Mouse (Mus musculus): ENCODE data around the gene Il1f10. TPM values are rescaled to one million over a fixed set of nuclear protein-coding genes. Genes with fewer than 3 reads are reported as not detected.

The Il1f10 gene
- not detected in 2 replicates for polyA plus RNA-seq (2014; fragmentation: Nextera tagmentation; extraction: Ambion mirVana)

- WGBS: 76% methylated on average over 5 of the region's 5 CpGs
- no peaks in the 10 kb centered on the region for H3K36me3 ChIP-seq (ENCODE audit: control insufficient read depth, insufficient read depth, low read length)
- no peak for ATAC-seq (ENCODE audit: insufficient number of reproducible peaks, insufficient read depth, low FRiP score, low read depth)
Observed at GRCm38 (mm10) chr2:24290896-24291295, at the start of gene Il1f10. Gene Il1f10, plus strand, starts transcription at chr2:24291196.

DNA sequence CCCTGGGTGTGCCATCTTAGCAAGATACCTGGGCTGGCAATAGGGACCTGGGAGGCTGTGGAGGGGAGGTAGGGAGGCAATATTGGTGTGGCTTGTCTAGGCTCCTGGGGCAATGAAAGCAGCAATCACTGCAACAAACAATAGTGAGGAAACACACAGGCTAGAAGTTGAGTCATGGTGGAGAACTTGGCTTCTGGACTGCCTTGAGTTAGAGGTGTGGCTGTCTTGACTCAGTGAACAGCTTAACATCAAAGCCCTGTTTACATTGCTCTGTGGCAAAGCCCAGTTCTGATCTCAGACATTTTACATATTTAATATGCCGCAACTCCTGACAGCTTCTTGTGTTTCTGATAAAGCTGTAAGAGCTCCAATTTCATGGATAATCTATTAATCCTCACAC, 23.5 kb upstream of the Il1f10 start:
- H3K9me3 ChIP-seq (ENCODE audit: control insufficient read depth, low read depth, low read length): no peaks in the 10 kb centered on the region
- no peak overlapping the region for H3K27ac ChIP-seq (ENCODE audit: low read length)
- H3K27me3 ChIP-seq (ENCODE audit: control insufficient read depth, insufficient read depth, low read length): no peaks in the 10 kb centered on the region
- no peaks in the 10 kb centered on the region for H3K4me1 ChIP-seq (ENCODE audit: control insufficient read depth, insufficient read depth, low read length)
- no peak overlapping the region for H3K9ac ChIP-seq (replicated peaks; ENCODE audit: low read depth, low read length)
- H3K36me3 ChIP-seq (ENCODE audit: control insufficient read depth, insufficient read depth, low read length): no peaks in the 10 kb centered on the region
- H3K4me2 ChIP-seq (replicated peaks; ENCODE audit: low read depth, low read length): no peak overlapping the region
- WGBS: 83% methylated on average over 1 of the region's 1 CpGs
- ATAC-seq (ENCODE audit: insufficient number of reproducible peaks, insufficient read depth, low FRiP score, low read depth): no peak
- no peak overlapping the region for H3K4me3 ChIP-seq (ENCODE audit: low read depth, low read length)

More at GRCm38 (mm10) chr2:24290896-24291295, at the start of gene Il1f10:
- H3K4me3 ChIP-seq (ENCODE audit: low read depth, low read length): no peak within 1 kb of the TSS
- no peak within 1 kb of the TSS for H3K27ac ChIP-seq (ENCODE audit: low read length)
- no peak within 1 kb of the TSS for H3K4me2 ChIP-seq (replicated peaks; ENCODE audit: low read depth, low read length)
- no peaks in the 10 kb centered on the region for H3K27me3 ChIP-seq (ENCODE audit: control insufficient read depth, insufficient read depth, low read length)
- no peak within 1 kb of the TSS for H3K9ac ChIP-seq (replicated peaks; ENCODE audit: low read depth, low read length)
- H3K9me3 ChIP-seq (ENCODE audit: control insufficient read depth, low read depth, low read length): no peaks in the 10 kb centered on the region
- H3K4me1 ChIP-seq (ENCODE audit: control insufficient read depth, insufficient read depth, low read length): no peaks in the 10 kb centered on the region

- Histone ChIP-seq H3K4me3 (ENCODE audit: low read depth, low read length) (no peak overlapping the region), H3K27me3 (ENCODE audit: control insufficient read depth, insufficient read depth, low read length) (no peaks in the 10 kb centered on the region), H3K27ac (ENCODE audit: low read length) (no peak overlapping the region), H3K36me3 (ENCODE audit: control insufficient read depth, insufficient read depth, low read length) (no peaks in the 10 kb centered on the region), H3K4me1 (ENCODE audit: control insufficient read depth, insufficient read depth, low read length) (no peaks in the 10 kb centered on the region), H3K9ac (replicated peaks; ENCODE audit: low read depth, low read length) (no peak overlapping the region), H3K9me3 (ENCODE audit: control insufficient read depth, low read depth, low read length) (no peaks in the 10 kb centered on the region), H3K4me2 (replicated peaks; ENCODE audit: low read depth, low read length) (no peak overlapping the region)
- WGBS: 79% methylated on average over 2 of the region's 2 CpGs
- ATAC-seq (ENCODE audit: insufficient number of reproducible peaks, insufficient read depth, low FRiP score, low read depth): no peak
Observed at GRCm38 (mm10) chr2:24273619-24274018, 17.4 kb upstream of the Il1f10 start.

GRCm38 (mm10) chr2:24275146-24275545, 15.8 kb upstream of the Il1f10 start:
- Histone ChIP-seq H3K4me2 (replicated peaks; ENCODE audit: low read depth, low read length) (no peak overlapping the region), H3K27ac (ENCODE audit: low read length) (no peak overlapping the region), H3K9ac (replicated peaks; ENCODE audit: low read depth, low read length) (no peak overlapping the region), H3K27me3 (ENCODE audit: control insufficient read depth, insufficient read depth, low read length) (no peaks in the 10 kb centered on the region), H3K9me3 (ENCODE audit: control insufficient read depth, low read depth, low read length) (no peaks in the 10 kb centered on the region), H3K4me1 (ENCODE audit: control insufficient read depth, insufficient read depth, low read length) (no peaks in the 10 kb centered on the region), H3K36me3 (ENCODE audit: control insufficient read depth, insufficient read depth, low read length) (no peaks in the 10 kb centered on the region), H3K4me3 (ENCODE audit: low read depth, low read length) (no peak overlapping the region)
- ATAC-seq (ENCODE audit: insufficient number of reproducible peaks, insufficient read depth, low FRiP score, low read depth): no peak
- WGBS: 41% methylated on average over 1 of the region's 1 CpGs

DNA sequence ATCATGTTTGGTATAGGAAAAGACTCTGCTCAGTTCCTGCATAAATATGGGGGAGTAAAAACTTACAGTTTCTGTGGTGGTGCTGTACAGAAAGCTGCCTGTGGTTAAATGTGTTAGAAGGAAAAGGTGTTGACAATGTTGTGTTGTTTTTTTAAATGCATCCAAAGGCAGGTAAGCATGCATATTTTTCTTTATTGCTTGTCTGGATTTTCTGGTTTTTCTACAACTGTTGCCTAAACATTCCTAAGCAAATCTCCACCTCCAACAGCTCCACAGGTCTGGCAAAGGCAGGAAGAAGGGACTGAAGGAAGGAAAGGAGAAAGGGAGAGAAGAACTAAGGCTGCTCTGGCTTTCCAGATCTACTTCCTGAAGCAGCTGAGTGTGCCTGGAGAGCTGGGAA, 14.3 kb upstream of the Il1f10 start, which contains the start of gene Il1f5:
Il1f5 (plus strand) TSS at position 301 of the 400 bp plus-strand sequence.
- no peak for ATAC-seq (ENCODE audit: insufficient number of reproducible peaks, insufficient read depth, low FRiP score, low read depth)
- no peak within 1 kb of the TSS for H3K9ac ChIP-seq (replicated peaks; ENCODE audit: low read depth, low read length)
- H3K9me3 ChIP-seq (ENCODE audit: control insufficient read depth, low read depth, low read length): no peaks in the 10 kb centered on the region
- no peaks in the 10 kb centered on the region for H3K4me1 ChIP-seq (ENCODE audit: control insufficient read depth, insufficient read depth, low read length)
- H3K36me3 ChIP-seq (ENCODE audit: control insufficient read depth, insufficient read depth, low read length): no peaks in the 10 kb centered on the region
- H3K4me2 ChIP-seq (replicated peaks; ENCODE audit: low read depth, low read length): no peak within 1 kb of the TSS
- no peaks in the 10 kb centered on the region for H3K27me3 ChIP-seq (ENCODE audit: control insufficient read depth, insufficient read depth, low read length)
- H3K4me3 ChIP-seq (ENCODE audit: low read depth, low read length): no peak within 1 kb of the TSS
- no peak within 1 kb of the TSS for H3K27ac ChIP-seq (ENCODE audit: low read length)

GRCm38 (mm10) chr2:24294616-24295015, 3.6 kb downstream of the Il1f10 start:
- no peak for ATAC-seq (ENCODE audit: insufficient number of reproducible peaks, insufficient read depth, low FRiP score, low read depth)
- Histone ChIP-seq H3K4me3 (ENCODE audit: low read depth, low read length) (no peak overlapping the region), H3K27ac (ENCODE audit: low read length) (no peak overlapping the region), H3K27me3 (ENCODE audit: control insufficient read depth, insufficient read depth, low read length) (no peaks in the 10 kb centered on the region), H3K36me3 (ENCODE audit: control insufficient read depth, insufficient read depth, low read length) (no peaks in the 10 kb centered on the region), H3K9me3 (ENCODE audit: control insufficient read depth, low read depth, low read length) (no peaks in the 10 kb centered on the region), H3K4me1 (ENCODE audit: control insufficient read depth, insufficient read depth, low read length) (no peaks in the 10 kb centered on the region), H3K9ac (replicated peaks; ENCODE audit: low read depth, low read length) (no peak overlapping the region), H3K4me2 (replicated peaks; ENCODE audit: low read depth, low read length) (no peak overlapping the region)
- 47% methylated on average over 1 of the region's 1 CpGs for WGBS

GRCm38 (mm10) chr2:24296837-24297236, 5.8 kb downstream of the Il1f10 start:
- H3K4me1 ChIP-seq (ENCODE audit: control insufficient read depth, insufficient read depth, low read length): no peaks in the 10 kb centered on the region
- H3K27me3 ChIP-seq (ENCODE audit: control insufficient read depth, insufficient read depth, low read length): no peaks in the 10 kb centered on the region
- H3K36me3 ChIP-seq (ENCODE audit: control insufficient read depth, insufficient read depth, low read length): no peaks in the 10 kb centered on the region
- 6% methylated on average over 3 of the region's 3 CpGs for WGBS
- no peak overlapping the region for H3K4me3 ChIP-seq (ENCODE audit: low read depth, low read length)
- no peak overlapping the region for H3K4me2 ChIP-seq (replicated peaks; ENCODE audit: low read depth, low read length)
- H3K9ac ChIP-seq (replicated peaks; ENCODE audit: low read depth, low read length): no peak overlapping the region
- no peak overlapping the region for H3K27ac ChIP-seq (ENCODE audit: low read length)
- H3K9me3 ChIP-seq (ENCODE audit: control insufficient read depth, low read depth, low read length): no peaks in the 10 kb centered on the region
- ATAC-seq (ENCODE audit: insufficient number of reproducible peaks, insufficient read depth, low FRiP score, low read depth): no peak

- ATAC-seq (ENCODE audit: insufficient number of reproducible peaks, insufficient read depth, low FRiP score, low read depth): no peak
- 67% methylated on average over 6 of the region's 6 CpGs for WGBS
Observed at GRCm38 (mm10) chr2:24311302-24312001, 20.5 kb downstream of the Il1f10 start.

DNA sequence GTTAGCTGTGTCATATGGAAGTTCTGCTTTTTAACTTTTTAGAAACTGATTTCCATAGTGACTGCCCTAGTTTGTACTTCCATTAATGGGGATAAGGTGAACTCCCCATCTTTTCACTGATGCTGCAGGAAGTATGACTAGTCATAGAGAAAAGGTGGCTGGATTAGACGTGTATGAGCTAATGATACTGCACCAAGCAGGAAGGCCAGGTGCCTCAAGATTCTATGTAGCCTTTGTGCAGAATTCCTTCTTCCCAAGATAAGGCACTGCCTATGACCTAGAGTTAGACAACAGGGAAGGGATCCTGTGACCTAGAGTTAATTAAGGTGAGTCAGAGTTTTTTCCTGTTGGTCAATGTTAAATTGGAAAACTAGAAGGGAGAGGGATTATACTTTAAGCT, 25.9 kb downstream of the Il1f10 start:
- H3K9me3 ChIP-seq (ENCODE audit: control insufficient read depth, low read depth, low read length): no peaks in the 10 kb centered on the region
- no peak overlapping the region for H3K9ac ChIP-seq (replicated peaks; ENCODE audit: low read depth, low read length)
- H3K27me3 ChIP-seq (ENCODE audit: control insufficient read depth, insufficient read depth, low read length): no peaks in the 10 kb centered on the region
- H3K27ac ChIP-seq (ENCODE audit: low read length): no peak overlapping the region
- no peak overlapping the region for H3K4me2 ChIP-seq (replicated peaks; ENCODE audit: low read depth, low read length)
- H3K4me1 ChIP-seq (ENCODE audit: control insufficient read depth, insufficient read depth, low read length): no peaks in the 10 kb centered on the region
- no peaks in the 10 kb centered on the region for H3K36me3 ChIP-seq (ENCODE audit: control insufficient read depth, insufficient read depth, low read length)
- no peak overlapping the region for H3K4me3 ChIP-seq (ENCODE audit: low read depth, low read length)
- WGBS: 78% methylated on average over 1 of the region's 1 CpGs
- ATAC-seq (ENCODE audit: insufficient number of reproducible peaks, insufficient read depth, low FRiP score, low read depth): no peak

More at GRCm38 (mm10) chr2:24311302-24312001, 20.5 kb downstream of the Il1f10 start:
- Histone ChIP-seq H3K27ac (ENCODE audit: low read length) (no peak overlapping the region), H3K9ac (replicated peaks; ENCODE audit: low read depth, low read length) (no peak overlapping the region), H3K27me3 (ENCODE audit: control insufficient read depth, insufficient read depth, low read length) (no peaks in the 10 kb centered on the region), H3K36me3 (ENCODE audit: control insufficient read depth, insufficient read depth, low read length) (no peaks in the 10 kb centered on the region), H3K4me3 (ENCODE audit: low read depth, low read length) (no peak overlapping the region), H3K4me2 (replicated peaks; ENCODE audit: low read depth, low read length) (no peak overlapping the region), H3K4me1 (ENCODE audit: control insufficient read depth, insufficient read depth, low read length) (no peaks in the 10 kb centered on the region), H3K9me3 (ENCODE audit: control insufficient read depth, low read depth, low read length) (no peaks in the 10 kb centered on the region)
